In genomic region chr19:43944566-43944965, GRCm38 (mm10) we compare ENCODE assay signal across 17 mouse cellular contexts. TPM values are rescaled to one million over a fixed set of nuclear protein-coding genes. Genes with fewer than 3 reads are reported as not detected.
"Had no signal": no experiment of that assay in that cellular context is flagged by ENCODE, and none has a peak within 500 bp of the region (broad histone marks: within the 10 kb centered on the region; RNA-seq: fewer than 3 reads in every experiment).

No protein-coding gene starts in this region.

- DNase-seq: heart, postnatal 10 days; heart, postnatal 14 days; heart, postnatal 36 days; heart, postnatal 4 days; kidney, adult 11 months; kidney, adult 18-20 months; kidney, adult 2 months; kidney, adult 8-10 months; kidney, adult 9 months; kidney, postnatal 10 days; kidney, postnatal 14 days; kidney, postnatal 25 days; kidney, postnatal 36 days; kidney, postnatal 4 days; layer of hippocampus, adult 9-11 months; layer of hippocampus, postnatal 36 days had no signal

RNA-seq across cellular contexts. Expression of gene Cpn1, which starts 41.8 kb away (rescaled TPM):
- polyA plus RNA-seq: inflammation-experienced regulatory T-cells, adult 6 months had no signal
